Mouse (Mus musculus): Measurements from ENCODE around the gene Xkr8. TPM values are rescaled to one million over a fixed set of nuclear protein-coding genes. Genes with fewer than 3 reads are reported as not detected.
A peak's percentile ranks its signal among the peaks of the same experiment; 100 is the strongest.
"Not testable (repeated sequence)": the region's sequence is repeated elsewhere in the genome, so short reads cannot be mapped to it uniquely, and the experiment has no call there.

The Xkr8 gene
- 6.6 and 7.1 TPM in 2 replicates for polyA plus RNA-seq (2016; fragmentation: Nextera tagmentation; extraction: Ambion mirVana)

DNA sequence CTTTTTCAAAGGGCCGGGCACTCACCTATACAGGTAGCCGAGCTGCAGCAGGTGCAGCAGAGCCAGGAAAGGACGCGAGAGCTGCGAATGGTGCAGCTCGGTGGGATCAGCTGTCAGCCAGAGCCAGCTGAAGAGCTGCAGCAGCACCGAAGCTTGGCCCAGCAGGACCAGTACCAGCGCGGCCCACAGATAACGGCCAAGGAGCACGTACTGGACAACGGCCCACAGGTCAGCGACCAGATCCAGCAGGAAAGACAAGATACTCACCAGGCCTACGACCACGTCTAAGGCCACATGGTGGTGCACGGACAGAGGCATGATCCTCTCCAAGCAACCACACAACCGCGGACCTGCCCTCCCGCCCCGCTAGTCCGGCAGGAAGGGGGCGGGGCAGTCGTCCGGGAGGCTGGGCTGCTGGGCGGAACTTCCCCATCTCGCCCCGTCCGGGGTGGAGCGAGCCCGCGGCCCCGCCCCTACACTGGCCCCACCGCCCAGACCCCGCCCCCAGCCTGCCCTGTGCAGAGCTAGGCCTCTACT is at the start of gene Xkr8:
Xkr8 (minus strand) TSS at position 399 of the 537 bp plus-strand sequence.
- H3K9ac ChIP-seq: peak within 1 kb of the TSS; percentile 56
- ATAC-seq (ENCODE audit: insufficient number of reproducible peaks, insufficient read depth, low FRiP score, low TSS enrichment): peak; percentile 86
- peak within 1 kb of the TSS; percentile 62 for H3K4me3 ChIP-seq
- H3K9me3 ChIP-seq: no peaks in the 10 kb centered on the region
- H3K4me1 ChIP-seq: no peaks in the 10 kb centered on the region
- H3K27ac ChIP-seq: no peak within 1 kb of the TSS
- peak within 1 kb of the TSS; percentile 81 for H3K4me2 ChIP-seq (replicated peaks)
- H3K36me3 ChIP-seq: peaks cover 9% of the 10 kb centered on the region
- 3% methylated on average over 34 of the region's 34 CpGs for WGBS
- no peaks in the 10 kb centered on the region for H3K27me3 ChIP-seq

GRCm38 (mm10) chr4:132780288-132780687 is 47.9 kb upstream of the Xkr8 start:
- H3K9me3 ChIP-seq: no peaks in the 10 kb centered on the region
- H3K4me2 ChIP-seq (replicated peaks): no peak overlapping the region
- H3K4me3 ChIP-seq: no peak overlapping the region
- no peaks in the 10 kb centered on the region for H3K27me3 ChIP-seq
- no peaks in the 10 kb centered on the region for H3K4me1 ChIP-seq
- no peak overlapping the region for H3K9ac ChIP-seq
- no peak for ATAC-seq (ENCODE audit: insufficient number of reproducible peaks, insufficient read depth, low FRiP score, low TSS enrichment)
- H3K27ac ChIP-seq: no peak overlapping the region
- peaks cover 50% of the 10 kb centered on the region for H3K36me3 ChIP-seq
- WGBS: 86% methylated on average over 4 of the region's 4 CpGs

GRCm38 (mm10) chr4:132778562-132779201 is 46.3 kb upstream of the Xkr8 start:
- no peaks in the 10 kb centered on the region for H3K27me3 ChIP-seq
- H3K36me3 ChIP-seq: peaks cover 64% of the 10 kb centered on the region
- no peak overlapping the region for H3K4me2 ChIP-seq (replicated peaks)
- no peaks in the 10 kb centered on the region for H3K9me3 ChIP-seq
- no peak overlapping the region for H3K27ac ChIP-seq
- ATAC-seq (ENCODE audit: insufficient number of reproducible peaks, insufficient read depth, low FRiP score, low TSS enrichment): no peak
- 91% methylated on average over 6 of the region's 6 CpGs for WGBS
- H3K4me1 ChIP-seq: no peaks in the 10 kb centered on the region
- H3K9ac ChIP-seq: no peak overlapping the region
- no peak overlapping the region for H3K4me3 ChIP-seq

GRCm38 (mm10) chr4:132776764-132777163 is 44.4 kb upstream of the Xkr8 start:
- Histone ChIP-seq H3K4me3 (no peak overlapping the region), H3K4me2 (replicated peaks) (no peak overlapping the region), H3K36me3 (peaks cover 83% of the 10 kb centered on the region), H3K9me3 (no peaks in the 10 kb centered on the region), H3K9ac (no peak overlapping the region), H3K27ac (no peak overlapping the region), H3K4me1 (no peaks in the 10 kb centered on the region), H3K27me3 (no peaks in the 10 kb centered on the region)
- 87% methylated on average over 5 of the region's 5 CpGs for WGBS
- ATAC-seq (ENCODE audit: insufficient number of reproducible peaks, insufficient read depth, low FRiP score, low TSS enrichment): no peak

- no peak for ATAC-seq (ENCODE audit: insufficient number of reproducible peaks, insufficient read depth, low FRiP score, low TSS enrichment)
- no peak overlapping the region for H3K9ac ChIP-seq
- no peak overlapping the region for H3K27ac ChIP-seq
- H3K9me3 ChIP-seq: no peaks in the 10 kb centered on the region
- no peaks in the 10 kb centered on the region for H3K4me1 ChIP-seq
- no peak overlapping the region for H3K4me2 ChIP-seq (replicated peaks)
- no peak overlapping the region for H3K4me3 ChIP-seq
- no peaks in the 10 kb centered on the region for H3K27me3 ChIP-seq
- H3K36me3 ChIP-seq: peaks cover 94% of the 10 kb centered on the region
- 81% methylated on average over 3 of the region's 3 CpGs for WGBS
Measured at GRCm38 (mm10) chr4:132774905-132775304, 42.6 kb upstream of the Xkr8 start.

- no peak for ATAC-seq (ENCODE audit: insufficient number of reproducible peaks, insufficient read depth, low FRiP score, low TSS enrichment)
- Histone ChIP-seq H3K27ac (no peak overlapping the region), H3K9ac (no peak overlapping the region), H3K9me3 (no peaks in the 10 kb centered on the region), H3K4me2 (replicated peaks) (no peak overlapping the region), H3K27me3 (no peaks in the 10 kb centered on the region), H3K36me3 (peaks cover 65% of the 10 kb centered on the region), H3K4me3 (no peak overlapping the region), H3K4me1 (peaks cover 9% of the 10 kb centered on the region)
- WGBS: 92% methylated on average over 9 of the region's 9 CpGs
Measured at GRCm38 (mm10) chr4:132771776-132772175, 39.4 kb upstream of the Xkr8 start.

GRCm38 (mm10) chr4:132767914-132768876 is 35.8 kb upstream of the Xkr8 start, which contains the start of gene Rpa2:
Gene Rpa2 (plus strand): TSS chr4:132768332.
- Histone ChIP-seq H3K36me3 (peaks cover 31% of the 10 kb centered on the region), H3K4me2 (replicated peaks) (peak within 1 kb of the TSS; percentile 70), H3K4me3 (peak within 1 kb of the TSS; percentile 67), H3K9ac (peak within 1 kb of the TSS; percentile 78), H3K9me3 (no peaks in the 10 kb centered on the region), H3K27ac (peak within 1 kb of the TSS; percentile 76), H3K4me1 (peaks cover 9% of the 10 kb centered on the region), H3K27me3 (no peaks in the 10 kb centered on the region)
- WGBS: under 1% methylated on average over 69 of the region's 71 CpGs
- ATAC-seq (ENCODE audit: insufficient number of reproducible peaks, insufficient read depth, low FRiP score, low TSS enrichment): peak; percentile 93

DNA sequence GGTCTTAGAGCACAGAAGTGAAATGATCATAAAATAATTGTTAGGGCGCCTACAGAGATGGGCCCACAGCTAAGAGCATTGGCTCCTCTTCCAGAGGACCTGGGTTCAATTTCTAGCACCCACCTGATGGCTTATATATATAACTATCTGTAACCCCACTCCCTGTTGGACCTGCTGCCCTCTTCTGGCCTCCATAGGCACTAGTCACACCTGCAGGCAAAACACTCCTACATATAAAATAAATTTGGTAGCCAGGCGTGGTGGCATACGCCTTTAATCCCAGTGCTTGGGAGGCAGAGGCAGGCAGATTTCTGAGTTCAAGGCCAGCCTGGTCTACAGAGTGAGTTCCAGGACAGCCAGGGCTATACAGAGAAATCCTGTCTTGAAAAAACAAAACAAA is 30.8 kb upstream of the Xkr8 start:
- not testable (repeated sequence) for ATAC-seq (ENCODE audit: insufficient number of reproducible peaks, insufficient read depth, low FRiP score, low TSS enrichment); H3K27ac ChIP-seq; H3K36me3 ChIP-seq; H3K4me1 ChIP-seq; H3K4me2 ChIP-seq (replicated peaks); H3K9ac ChIP-seq; H3K4me3 ChIP-seq; H3K27me3 ChIP-seq; H3K9me3 ChIP-seq
- 82% methylated on average over 3 of the region's 3 CpGs for WGBS

DNA sequence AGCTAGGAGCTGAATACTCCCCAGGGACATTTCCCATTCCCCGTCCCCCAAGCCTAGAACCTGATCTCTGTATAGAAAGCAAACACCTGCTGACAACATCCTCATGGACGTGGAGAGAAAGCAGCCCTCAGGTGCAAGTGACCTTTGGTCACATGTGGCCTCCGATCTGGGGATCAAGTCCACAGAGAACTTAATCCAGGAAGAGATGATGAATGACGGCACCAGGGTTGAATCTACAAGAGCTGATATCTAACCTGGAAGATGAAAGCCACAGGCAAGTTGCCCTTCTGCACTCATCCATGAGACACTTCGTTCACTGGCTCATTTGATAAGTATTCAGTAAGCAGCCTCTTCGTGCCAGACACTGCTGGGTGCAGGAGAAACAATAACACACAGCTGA is 30.3 kb upstream of the Xkr8 start:
- Histone ChIP-seq H3K4me1 (0 out of 2 replicates have a peak, but pooled peaks cover under 1% of the 10 kb centered on the region), H3K9ac (no peak overlapping the region), H3K27ac (no peak overlapping the region), H3K36me3 (no peaks in the 10 kb centered on the region), H3K9me3 (no peaks in the 10 kb centered on the region), H3K4me2 (replicated peaks) (no peak overlapping the region), H3K27me3 (peaks cover 7% of the 10 kb centered on the region), H3K4me3 (no peak overlapping the region)
- 70% methylated on average over 6 of the region's 6 CpGs for WGBS
- no peak for ATAC-seq (ENCODE audit: insufficient number of reproducible peaks, insufficient read depth, low FRiP score, low TSS enrichment)

- no peaks in the 10 kb centered on the region for H3K9me3 ChIP-seq
- no peak for ATAC-seq (ENCODE audit: insufficient number of reproducible peaks, insufficient read depth, low FRiP score, low TSS enrichment)
- H3K36me3 ChIP-seq: no peaks in the 10 kb centered on the region
- H3K4me1 ChIP-seq: 0 out of 2 replicates have a peak, but pooled peaks cover 4% of the 10 kb centered on the region
- 71% methylated on average over 3 of the region's 3 CpGs for WGBS
- no peak overlapping the region for H3K9ac ChIP-seq
- H3K4me2 ChIP-seq (replicated peaks): no peak overlapping the region
- no peak overlapping the region for H3K4me3 ChIP-seq
- H3K27ac ChIP-seq: no peak overlapping the region
- peaks cover 12% of the 10 kb centered on the region for H3K27me3 ChIP-seq
Measured at GRCm38 (mm10) chr4:132760296-132760695, 27.9 kb upstream of the Xkr8 start.

DNA sequence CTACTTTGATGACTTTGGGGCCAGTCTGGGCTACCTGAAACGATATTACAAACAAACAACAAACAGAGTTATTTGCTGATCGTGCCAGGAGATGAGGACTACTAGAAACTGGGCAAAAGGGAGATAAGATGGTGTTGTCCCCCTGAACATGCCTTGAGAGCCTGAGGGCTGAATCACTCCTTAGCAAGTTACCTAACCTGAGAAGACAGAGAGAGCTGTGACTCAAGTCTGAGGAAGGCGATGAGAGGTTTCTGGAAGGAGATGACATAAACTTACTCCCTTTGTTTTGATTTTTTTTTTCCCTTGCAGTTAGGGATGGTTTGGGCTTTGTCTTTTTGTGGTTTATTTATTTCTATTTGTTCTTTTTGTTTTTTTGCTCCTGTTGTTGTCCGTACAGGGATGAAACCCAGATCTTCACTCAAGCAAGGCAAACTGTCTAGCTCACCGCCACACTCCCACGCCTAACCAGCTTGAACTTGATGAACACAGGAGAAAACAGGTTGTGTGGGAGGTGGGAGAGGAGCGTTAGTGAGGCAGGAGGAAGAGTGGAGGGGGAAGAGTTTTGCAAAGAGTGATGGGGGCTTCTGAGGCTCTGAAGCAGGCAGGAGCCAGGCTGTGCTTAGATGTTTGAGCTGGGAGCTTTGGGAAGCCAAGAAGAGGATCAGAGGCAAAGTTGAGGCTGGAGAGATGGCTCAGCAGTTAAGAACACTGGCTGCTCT is 25.4 kb upstream of the Xkr8 start:
- Histone ChIP-seq H3K9ac (no peak overlapping the region), H3K4me3 (no peak overlapping the region), H3K27ac (no peak overlapping the region), H3K36me3 (no peaks in the 10 kb centered on the region), H3K4me1 (0 out of 2 replicates have a peak, but pooled peaks cover 4% of the 10 kb centered on the region), H3K27me3 (peaks cover 12% of the 10 kb centered on the region), H3K9me3 (no peaks in the 10 kb centered on the region), H3K4me2 (replicated peaks) (peak overlapping the region; percentile 80; the same call in 1 of the 2 replicates)
- WGBS: 82% methylated on average over 7 of the region's 7 CpGs
- no peak for ATAC-seq (ENCODE audit: insufficient number of reproducible peaks, insufficient read depth, low FRiP score, low TSS enrichment)

Data from embryonic facial prominence, embryonic 12.5 days (tissue).